Mouse (Mus musculus): Measurements from ENCODE around the gene Zfp692. TPM values are rescaled to one million over a fixed set of nuclear protein-coding genes. Genes with fewer than 3 reads are reported as not detected.
A peak's percentile ranks its signal among the peaks of the same experiment; 100 is the strongest.

Zfp692 gene
- polyA plus RNA-seq, 1 experiment, result 49.7 TPM

GRCm38 (mm10) chr11:58329906-58330275 is 23.0 kb downstream of the Zfp692 start:
- no peak for DNase-seq
- TF ChIP-seq POLR2A (IDR thresholded peaks at IDR 0.05; ENCODE audit: control insufficient read depth, extremely low read depth, insufficient read depth, low read length, poor library complexity) (no peak), CTCF (IDR thresholded peaks at IDR 0.05; ENCODE audit: borderline replicate concordance, control insufficient read depth, extremely low read depth, insufficient read depth, low read length, poor library complexity) (no peak)
- peak overlapping the region; percentile 91 for H3K4me3 ChIP-seq (ENCODE audit: control insufficient read depth, insufficient read depth, low read length)
- WGBS, result under 1% methylated on average over 21 of the region's 21 CpGs
- no peaks in the 10 kb centered on the region for H3K27me3 ChIP-seq (ENCODE audit: control insufficient read depth, insufficient read depth, low read length)
- H3K36me3 ChIP-seq (ENCODE audit: control insufficient read depth, insufficient read depth, low read length), result no peaks in the 10 kb centered on the region
- H3K27ac ChIP-seq (ENCODE audit: control insufficient read depth, insufficient read depth, low read length), result peak overlapping the region; percentile 70
- peaks cover 13% of the 10 kb centered on the region for H3K4me1 ChIP-seq (replicated peaks; ENCODE audit: control insufficient read depth, insufficient read depth, low read length)

- WGBS, result under 1% methylated on average over 52 of the region's 52 CpGs
- H3K27ac ChIP-seq (ENCODE audit: control insufficient read depth, insufficient read depth, low read length), result peak within 1 kb of the TSS; percentile 76
- peaks cover 13% of the 10 kb centered on the region for H3K4me1 ChIP-seq (replicated peaks; ENCODE audit: control insufficient read depth, insufficient read depth, low read length)
- H3K36me3 ChIP-seq (ENCODE audit: control insufficient read depth, insufficient read depth, low read length), result no peaks in the 10 kb centered on the region
- TF ChIP-seq POLR2A (IDR thresholded peaks at IDR 0.05; ENCODE audit: control insufficient read depth, extremely low read depth, insufficient read depth, low read length, poor library complexity) (peak; percentile 55; the same call in 1 of the 2 replicates), CTCF (IDR thresholded peaks at IDR 0.05; ENCODE audit: borderline replicate concordance, control insufficient read depth, extremely low read depth, insufficient read depth, low read length, poor library complexity) (no peak)
- H3K4me3 ChIP-seq (ENCODE audit: control insufficient read depth, insufficient read depth, low read length), result peak within 1 kb of the TSS; percentile 91
- DNase-seq, result peak; percentile 83
- H3K27me3 ChIP-seq (ENCODE audit: control insufficient read depth, insufficient read depth, low read length), result no peaks in the 10 kb centered on the region
Measured at GRCm38 (mm10) chr11:58330276-58331148, 23.6 kb downstream of the Zfp692 start, which contains the start of the genes Zfp672 and Sh3bp5l. Gene Zfp672, minus strand, starts transcription at chr11:58330339. Gene Sh3bp5l, plus strand, starts transcription at chr11:58330724.

GRCm38 (mm10) chr11:58331149-58331495 is 24.3 kb downstream of the Zfp692 start:
- Histone ChIP-seq H3K4me3 (ENCODE audit: control insufficient read depth, insufficient read depth, low read length) (peak overlapping the region; percentile 91), H3K4me1 (replicated peaks; ENCODE audit: control insufficient read depth, insufficient read depth, low read length) (peaks cover 13% of the 10 kb centered on the region), H3K27me3 (ENCODE audit: control insufficient read depth, insufficient read depth, low read length) (no peaks in the 10 kb centered on the region), H3K36me3 (ENCODE audit: control insufficient read depth, insufficient read depth, low read length) (0 out of 2 replicates have a peak, but pooled peaks cover 2% of the 10 kb centered on the region), H3K27ac (ENCODE audit: control insufficient read depth, insufficient read depth, low read length) (no peak overlapping the region)
- 26% methylated on average over 10 of the region's 10 CpGs for WGBS
- TF ChIP-seq POLR2A (IDR thresholded peaks at IDR 0.05; ENCODE audit: control insufficient read depth, extremely low read depth, insufficient read depth, low read length, poor library complexity), result no peak
- TF ChIP-seq CTCF (IDR thresholded peaks at IDR 0.05; ENCODE audit: borderline replicate concordance, control insufficient read depth, extremely low read depth, insufficient read depth, low read length, poor library complexity), result no peak
- peak; percentile 19 for DNase-seq

- WGBS, result 91% methylated on average over 6 of the region's 6 CpGs
Measured at GRCm38 (mm10) chr11:58331546-58331945, 24.7 kb downstream of the Zfp692 start.

GRCm38 (mm10) chr11:58334746-58335145 is 27.9 kb downstream of the Zfp692 start:
- DNase-seq, result no peak
- Histone ChIP-seq H3K4me3 (ENCODE audit: control insufficient read depth, insufficient read depth, low read length) (no peak overlapping the region), H3K27ac (ENCODE audit: control insufficient read depth, insufficient read depth, low read length) (no peak overlapping the region), H3K36me3 (ENCODE audit: control insufficient read depth, insufficient read depth, low read length) (peaks cover 15% of the 10 kb centered on the region), H3K4me1 (replicated peaks; ENCODE audit: control insufficient read depth, insufficient read depth, low read length) (peaks cover 10% of the 10 kb centered on the region), H3K27me3 (ENCODE audit: control insufficient read depth, insufficient read depth, low read length) (no peaks in the 10 kb centered on the region)
- 90% methylated on average over 3 of the region's 3 CpGs for WGBS
- TF ChIP-seq CTCF (IDR thresholded peaks at IDR 0.05; ENCODE audit: borderline replicate concordance, control insufficient read depth, extremely low read depth, insufficient read depth, low read length, poor library complexity) (no peak), POLR2A (IDR thresholded peaks at IDR 0.05; ENCODE audit: control insufficient read depth, extremely low read depth, insufficient read depth, low read length, poor library complexity) (no peak)

More at GRCm38 (mm10) chr11:58331546-58331945, 24.7 kb downstream of the Zfp692 start:
- 0 out of 2 replicates have a peak, but pooled peaks cover 4% of the 10 kb centered on the region for H3K36me3 ChIP-seq (ENCODE audit: control insufficient read depth, insufficient read depth, low read length)
- no peaks in the 10 kb centered on the region for H3K27me3 ChIP-seq (ENCODE audit: control insufficient read depth, insufficient read depth, low read length)
- peaks cover 13% of the 10 kb centered on the region for H3K4me1 ChIP-seq (replicated peaks; ENCODE audit: control insufficient read depth, insufficient read depth, low read length)
- DNase-seq, result no peak
- 0 out of 2 replicates have a peak overlapping the region, but pooled peaks have one; percentile 91 for H3K4me3 ChIP-seq (ENCODE audit: control insufficient read depth, insufficient read depth, low read length)
- H3K27ac ChIP-seq (ENCODE audit: control insufficient read depth, insufficient read depth, low read length), result no peak overlapping the region
- TF ChIP-seq CTCF (IDR thresholded peaks at IDR 0.05; ENCODE audit: borderline replicate concordance, control insufficient read depth, extremely low read depth, insufficient read depth, low read length, poor library complexity) (no peak), POLR2A (IDR thresholded peaks at IDR 0.05; ENCODE audit: control insufficient read depth, extremely low read depth, insufficient read depth, low read length, poor library complexity) (no peak)

GRCm38 (mm10) chr11:58346745-58347144 is 39.9 kb downstream of the Zfp692 start:
- Histone ChIP-seq H3K4me1 (replicated peaks; ENCODE audit: control insufficient read depth, insufficient read depth, low read length) (no peaks in the 10 kb centered on the region), H3K4me3 (ENCODE audit: control insufficient read depth, insufficient read depth, low read length) (no peak overlapping the region), H3K36me3 (ENCODE audit: control insufficient read depth, insufficient read depth, low read length) (peaks cover 22% of the 10 kb centered on the region), H3K27me3 (ENCODE audit: control insufficient read depth, insufficient read depth, low read length) (no peaks in the 10 kb centered on the region), H3K27ac (ENCODE audit: control insufficient read depth, insufficient read depth, low read length) (no peak overlapping the region)
- TF ChIP-seq CTCF (IDR thresholded peaks at IDR 0.05; ENCODE audit: borderline replicate concordance, control insufficient read depth, extremely low read depth, insufficient read depth, low read length, poor library complexity) (no peak), POLR2A (IDR thresholded peaks at IDR 0.05; ENCODE audit: control insufficient read depth, extremely low read depth, insufficient read depth, low read length, poor library complexity) (no peak)
- no peak for DNase-seq
- 88% methylated on average over 4 of the region's 4 CpGs for WGBS
